In genomic region chr13:98593938-98594539, GRCm38 (mm10) we compare ENCODE assay signal across 22 mouse cellular contexts. TPM values are rescaled to one million over a fixed set of nuclear protein-coding genes. Genes with fewer than 3 reads are reported as not detected.
DNase-seq lines count a peak whose midpoint lies in the region; ATAC-seq and TF ChIP-seq lines count a peak whose summit lies in the region.
"Had no signal": no experiment of that assay in that cellular context is flagged by ENCODE, and none has a peak within 500 bp of the region (broad histone marks: within the 10 kb centered on the region; RNA-seq: fewer than 3 reads in every experiment).

No protein-coding gene starts in this region.

- H3K9ac ChIP-seq in liver, embryonic 16.5 days (ENCODE audit: low read depth, low read length) = no peak overlapping the region
- no peak overlapping the region for H3K9ac ChIP-seq in embryonic facial prominence, embryonic 11.5 days (replicated peaks; ENCODE audit: low read length)
- H3K9ac ChIP-seq: hindbrain, embryonic 13.5 days; liver, embryonic 14.5 days; midbrain, embryonic 12.5 days had no signal

- H3K27me3 ChIP-seq in liver, embryonic 16.5 days (ENCODE audit: control insufficient read depth, insufficient read depth, low read depth, low read length) = peaks cover 6% of the 10 kb centered on the region
- H3K27me3 ChIP-seq in embryonic facial prominence, embryonic 11.5 days (ENCODE audit: control insufficient read depth, insufficient read depth, low read length) = no peaks in the 10 kb centered on the region
- no peaks in the 10 kb centered on the region for H3K27me3 ChIP-seq in small intestine, adult 2 months (ENCODE audit: control insufficient read depth, insufficient read depth, low read length)

- peaks cover 5% of the 10 kb centered on the region for H3K4me1 ChIP-seq in liver, embryonic 16.5 days (ENCODE audit: control insufficient read depth, low read depth, low read length)
- H3K4me1 ChIP-seq in embryonic facial prominence, embryonic 11.5 days (ENCODE audit: control insufficient read depth, insufficient read depth, low read length) = peaks cover 2% of the 10 kb centered on the region; the same call in 1 of the 2 replicates
- peaks cover 17% of the 10 kb centered on the region for H3K4me1 ChIP-seq in small intestine, adult 2 months (ENCODE audit: control insufficient read depth, insufficient read depth, insufficient read length, low read length)

- H3K9me3 ChIP-seq in liver, embryonic 16.5 days (replicated peaks; ENCODE audit: control insufficient read depth, low read length) = no peaks in the 10 kb centered on the region
- H3K9me3 ChIP-seq in embryonic facial prominence, embryonic 11.5 days (replicated peaks; ENCODE audit: control insufficient read depth, low read length) = no peaks in the 10 kb centered on the region
- H3K9me3 ChIP-seq: hindbrain, embryonic 13.5 days; limb, embryonic 10.5 days; midbrain, embryonic 12.5 days had no signal

- H3K27ac ChIP-seq in liver, embryonic 16.5 days (ENCODE audit: low read length) = peak overlapping the region; percentile 67; the same call in 1 of the 2 replicates
- no peak overlapping the region for H3K27ac ChIP-seq in embryonic facial prominence, embryonic 11.5 days (replicated peaks; ENCODE audit: low read depth, low read length)
- peak overlapping the region; percentile 65 for H3K27ac ChIP-seq in small intestine, adult 2 months (ENCODE audit: insufficient read depth, low read depth, low read length)
- H3K27ac ChIP-seq: gastrocnemius, adult 2 months; hindbrain, embryonic 13.5 days; limb, embryonic 10.5 days; liver, embryonic 14.5 days; midbrain, embryonic 12.5 days had no signal

- no peak for TF ChIP-seq POLR2A in small intestine, adult 2 months (IDR thresholded peaks at IDR 0.05; ENCODE audit: low read depth, low read length)

- H3K4me3 ChIP-seq in liver, embryonic 16.5 days (ENCODE audit: low read depth, low read length) = no peak overlapping the region
- no peak overlapping the region for H3K4me3 ChIP-seq in embryonic facial prominence, embryonic 11.5 days (ENCODE audit: low read depth, low read length)
- H3K4me3 ChIP-seq in small intestine, adult 2 months (ENCODE audit: low read depth, low read length) = no peak overlapping the region
- H3K4me3 ChIP-seq: gastrocnemius, adult 2 months; hindbrain, embryonic 13.5 days; limb, embryonic 10.5 days; midbrain, embryonic 12.5 days had no signal

- 67% methylated on average over 11 of the region's 11 CpGs for WGBS in liver, embryonic 16.5 days (ENCODE audit: insufficient replicate concordance)
- WGBS in embryonic facial prominence, embryonic 11.5 days = 25% methylated on average over 11 of the region's 11 CpGs
- WGBS in small intestine, adult 2 months = 24% methylated on average over 11 of the region's 11 CpGs

- no peak overlapping the region for H3K4me2 ChIP-seq in liver, embryonic 16.5 days (ENCODE audit: low read depth, low read length)
- H3K4me2 ChIP-seq in embryonic facial prominence, embryonic 11.5 days (ENCODE audit: low read depth, low read length) = no peak overlapping the region
- H3K4me2 ChIP-seq: hindbrain, embryonic 13.5 days; midbrain, embryonic 12.5 days had no signal

- no peak for TF ChIP-seq CTCF in small intestine, adult 2 months (IDR thresholded peaks at IDR 0.05; ENCODE audit: extremely low read depth, insufficient read length, insufficient replicate concordance, low read depth, low read length)

- no peak for ATAC-seq in liver, embryonic 16.5 days (ENCODE audit: low read depth)
- ATAC-seq in embryonic facial prominence, embryonic 11.5 days (replicated peaks; ENCODE audit: insufficient number of reproducible peaks, low FRiP score, low TSS enrichment, low read depth) = no peak
- ATAC-seq: forebrain, embryonic 14.5 days had no signal

- peak; percentile 44 for DNase-seq in embryo, embryonic 11 days
- no peak for DNase-seq in embryo, embryonic 10.5 days (ENCODE audit: low spot score)
- DNase-seq in liver = no peak
- DNase-seq in embryonic facial prominence, embryonic 11.5 days (ENCODE audit: low spot score) = peak; percentile 54
- no peak for DNase-seq in ovary, postnatal 14 days (ENCODE audit: low spot score)
- no peak for DNase-seq in adrenal gland, adult (ENCODE audit: inconsistent age in 2 of 2, low spot score in 1 of 2)
- DNase-seq: adrenal gland, postnatal 25 days; cerebellum, adult 8-10 months; gastrocnemius, adult 2 months; right cerebral cortex, postnatal 25 days; thymus, adult 2 months; thymus, postnatal 4 days had no signal

- H3K36me3 ChIP-seq in liver, embryonic 16.5 days (ENCODE audit: control insufficient read depth, insufficient read depth) = no peaks in the 10 kb centered on the region
- no peaks in the 10 kb centered on the region for H3K36me3 ChIP-seq in embryonic facial prominence, embryonic 11.5 days (replicated peaks; ENCODE audit: control insufficient read depth, insufficient read depth, low read depth, low read length)
- no peaks in the 10 kb centered on the region for H3K36me3 ChIP-seq in small intestine, adult 2 months (ENCODE audit: control insufficient read depth, insufficient read depth, low read length)
- H3K36me3 ChIP-seq: hindbrain, embryonic 13.5 days; limb, embryonic 10.5 days; midbrain, embryonic 12.5 days had no signal

RNA-seq across cellular contexts. Expression of gene Tmem174, which starts 43.2 kb away (rescaled TPM):
- polyA plus RNA-seq in liver, embryonic 16.5 days (2015; fragmentation: Nextera tagmentation; extraction: Ambion mirVana) = not detected in 2 replicates
- polyA plus RNA-seq in embryonic facial prominence, embryonic 11.5 days (2014; fragmentation: Nextera tagmentation; extraction: Ambion mirVana) = not detected in 2 replicates
- 0.08 TPM in 1 of 2 replicates, not detected in the other for polyA plus RNA-seq in small intestine, adult 2 months (2012; rRNA removed)
- polyA plus RNA-seq: brain, embryonic 14.5 days; embryonic facial prominence, embryonic 14.5 days; forebrain, embryonic 14.5 days; heart, embryonic 14.5 days; hindbrain, embryonic 13.5 days; limb, embryonic 10.5 days; liver, embryonic 14.5 days; midbrain, embryonic 12.5 days had no signal

Comparison
In these comparisons a context has a peak if more than half of its experiments do, and no peak if none do; other contexts are left out.
1. DNase-seq: peak in embryo, embryonic 11 days (single experiment) and embryonic facial prominence, embryonic 11.5 days (single experiment); none in embryo, embryonic 10.5 days (single experiment), liver (single experiment), ovary, postnatal 14 days (single experiment) and adrenal gland, adult (0 of 2).